Mouse (Mus musculus) layer of hippocampus, adult 9-10 months (tissue): Measurements from ENCODE around the gene Lingo1.

Experiments used
- DNase-seq: peaks from one replicate; pipeline ENCODE4 v3.0.0; 2022; ENCODE audit warnings: low spot score

Lingo1 gene

DNA sequence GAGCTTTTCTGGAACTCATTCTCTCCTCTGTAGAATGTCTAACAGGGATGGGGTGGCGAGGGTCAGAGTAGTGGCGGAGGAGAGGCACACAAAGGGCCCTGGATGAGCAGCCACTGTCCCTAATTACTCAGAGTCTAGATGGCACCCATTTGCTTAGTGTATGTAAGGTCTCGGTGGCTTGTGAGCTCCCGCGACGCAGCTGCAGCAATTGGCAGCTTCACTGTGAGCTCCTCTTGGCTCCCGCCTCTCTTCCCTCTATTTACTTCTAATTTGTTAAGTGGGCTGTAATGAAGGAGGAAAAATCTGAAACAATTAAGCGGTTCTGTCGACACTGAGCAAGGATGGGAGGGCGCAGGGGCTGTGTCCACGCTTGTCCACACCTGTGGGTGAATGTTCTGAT lies 195.6 kb downstream of the Lingo1 start:
- DNase-seq = no peak

- no peak for DNase-seq
Observed at GRCm38 (mm10) chr9:56592639-56593038, 203.6 kb downstream of the Lingo1 start.

GRCm38 (mm10) chr9:56591248-56591888 lies 204.9 kb downstream of the Lingo1 start:
- DNase-seq = no peak

GRCm38 (mm10) chr9:56589762-56590161 lies 206.5 kb downstream of the Lingo1 start:
- no peak for DNase-seq

DNA sequence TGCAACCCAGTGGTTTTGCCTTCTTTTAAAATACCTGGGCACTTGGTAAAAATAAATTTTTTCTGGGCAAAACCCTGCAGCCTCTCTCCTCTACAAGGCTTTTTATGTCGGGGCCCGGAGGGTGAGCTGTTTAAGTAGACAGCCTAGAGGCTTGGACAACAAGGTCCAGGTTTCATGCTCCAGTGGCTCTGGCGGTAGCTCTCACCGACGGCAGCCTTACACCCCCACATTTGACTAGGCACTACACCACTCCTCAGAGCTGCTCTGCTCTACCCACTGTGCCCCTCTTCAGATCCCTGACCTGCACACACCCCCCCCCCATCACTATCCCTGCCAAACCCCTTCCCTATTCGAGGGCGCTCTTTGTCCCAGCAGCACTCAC lies 212.2 kb downstream of the Lingo1 start:
- no peak for DNase-seq

DNA sequence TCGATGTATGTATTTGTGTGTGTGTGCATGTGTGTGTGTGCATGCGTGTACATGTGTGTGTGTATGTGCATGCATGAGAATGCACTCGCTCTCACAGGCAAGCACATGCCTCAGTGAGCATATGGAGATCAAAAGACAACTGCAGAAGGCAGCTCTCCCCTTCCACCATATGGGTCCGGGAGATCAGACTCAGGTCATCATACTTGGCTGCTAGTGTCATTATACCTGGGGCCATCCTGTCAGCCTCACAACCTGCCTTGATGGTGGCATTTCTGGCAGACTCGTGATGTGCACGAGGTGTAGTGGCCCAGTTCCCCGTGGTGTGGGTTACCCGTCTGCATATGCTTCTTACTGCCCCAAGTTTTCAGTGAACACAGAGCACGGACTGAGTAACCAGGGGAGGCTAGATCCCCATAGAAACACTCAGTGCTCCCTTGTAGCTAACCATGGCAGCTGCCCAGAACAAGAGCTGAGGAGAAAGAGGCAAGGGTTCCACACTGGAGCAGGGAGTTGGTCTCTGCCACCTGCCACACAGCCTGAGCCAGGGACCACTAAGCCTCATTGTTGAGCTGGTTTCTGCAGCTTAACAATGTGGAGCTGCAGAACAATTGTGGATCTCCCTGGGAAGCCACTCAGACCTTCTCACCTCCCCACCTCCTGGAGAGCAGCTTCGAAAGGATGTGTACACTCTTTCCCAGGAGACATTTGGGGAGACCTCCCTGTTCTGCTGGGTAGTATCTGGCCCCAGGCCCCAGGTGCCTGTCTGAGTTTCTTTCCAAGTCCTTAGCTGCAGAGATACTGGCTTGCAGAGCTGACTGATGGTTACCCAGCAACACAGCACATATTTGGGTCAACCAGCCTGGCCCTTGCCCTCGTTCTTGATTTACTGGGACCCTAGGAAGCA lies 212.9 kb downstream of the Lingo1 start:
- DNase-seq = no peak

DNA sequence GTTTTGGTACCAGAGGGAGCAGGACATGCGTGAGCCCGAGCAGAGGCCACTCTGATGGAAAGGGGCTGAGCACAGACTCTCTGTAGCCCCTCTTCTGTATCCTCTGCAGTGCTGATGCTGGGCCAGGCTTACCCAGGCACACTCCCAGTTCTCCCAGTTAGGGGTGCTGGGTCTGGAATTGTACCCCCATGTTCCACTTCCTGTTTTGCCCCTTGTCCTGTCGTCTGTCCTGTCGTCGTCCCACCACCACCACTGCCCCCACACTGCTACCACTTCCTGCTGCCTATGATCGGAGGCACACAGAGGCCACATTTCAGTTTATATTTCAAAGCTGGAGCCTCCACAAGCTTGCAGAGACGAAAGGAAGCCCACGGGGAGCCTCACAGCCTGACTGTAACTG lies 213.6 kb downstream of the Lingo1 start:
- no peak for DNase-seq

- no peak for DNase-seq
Observed at GRCm38 (mm10) chr9:56581700-56582099, 214.6 kb downstream of the Lingo1 start.

DNA sequence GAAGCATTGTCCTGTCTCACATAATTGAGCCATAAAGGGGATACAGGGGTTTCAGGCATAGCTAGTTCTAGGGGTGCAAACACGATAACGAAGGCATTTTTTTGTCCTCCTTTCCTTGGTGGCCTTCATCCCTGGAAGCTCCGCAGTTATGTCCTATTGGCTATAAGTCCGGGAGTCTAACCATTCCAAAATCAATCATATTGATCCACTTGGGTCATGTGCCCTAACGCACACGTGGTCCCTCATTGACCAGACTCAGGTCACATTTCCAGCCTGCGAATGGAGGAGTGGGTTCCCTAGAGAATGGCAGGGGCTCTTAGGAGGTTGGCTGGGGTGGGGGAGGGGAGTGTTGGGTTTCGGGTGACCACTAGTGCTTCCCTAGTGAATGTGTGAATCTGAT lies 215.3 kb downstream of the Lingo1 start:
- DNase-seq = no peak

- no peak for DNase-seq
Observed at GRCm38 (mm10) chr9:56580101-56580500, 216.2 kb downstream of the Lingo1 start.

DNA sequence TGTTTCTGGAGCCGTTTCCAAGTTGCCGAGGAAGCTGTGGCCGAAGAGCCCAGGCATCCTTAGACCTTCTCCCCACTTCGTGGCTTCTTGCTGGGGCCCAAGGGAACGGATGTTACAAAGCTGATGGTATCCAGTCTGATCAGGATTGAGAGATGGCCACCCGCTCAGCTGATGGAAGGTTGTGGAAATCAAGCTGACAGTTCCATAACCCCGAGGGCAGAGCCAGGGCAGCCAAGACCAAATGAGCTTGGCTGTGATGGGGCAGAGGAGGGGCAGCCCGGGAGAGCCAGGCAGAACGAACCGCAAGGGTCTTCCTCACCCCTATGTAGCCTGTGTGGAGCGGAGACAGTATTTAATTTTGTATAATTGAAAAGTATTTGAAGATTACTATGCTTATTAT lies 218.9 kb downstream of the Lingo1 start:
- no peak for DNase-seq

GRCm38 (mm10) chr9:56572534-56573479 lies 223.5 kb downstream of the Lingo1 start:
- no peak for DNase-seq
